Mouse (Mus musculus) embryo, embryonic 10 days (tissue): Measurements from ENCODE around the gene Gpr132.

Experiments
- DNase-seq: peaks from one replicate; pipeline ENCODE4 v3.0.0-alpha.2; 2015; ENCODE audit warnings: low spot score

Gene Gpr132

GRCm38 (mm10) chr12:112877073-112877576 lies 9.1 kb upstream of the Gpr132 start:
- no peak for DNase-seq

DNA sequence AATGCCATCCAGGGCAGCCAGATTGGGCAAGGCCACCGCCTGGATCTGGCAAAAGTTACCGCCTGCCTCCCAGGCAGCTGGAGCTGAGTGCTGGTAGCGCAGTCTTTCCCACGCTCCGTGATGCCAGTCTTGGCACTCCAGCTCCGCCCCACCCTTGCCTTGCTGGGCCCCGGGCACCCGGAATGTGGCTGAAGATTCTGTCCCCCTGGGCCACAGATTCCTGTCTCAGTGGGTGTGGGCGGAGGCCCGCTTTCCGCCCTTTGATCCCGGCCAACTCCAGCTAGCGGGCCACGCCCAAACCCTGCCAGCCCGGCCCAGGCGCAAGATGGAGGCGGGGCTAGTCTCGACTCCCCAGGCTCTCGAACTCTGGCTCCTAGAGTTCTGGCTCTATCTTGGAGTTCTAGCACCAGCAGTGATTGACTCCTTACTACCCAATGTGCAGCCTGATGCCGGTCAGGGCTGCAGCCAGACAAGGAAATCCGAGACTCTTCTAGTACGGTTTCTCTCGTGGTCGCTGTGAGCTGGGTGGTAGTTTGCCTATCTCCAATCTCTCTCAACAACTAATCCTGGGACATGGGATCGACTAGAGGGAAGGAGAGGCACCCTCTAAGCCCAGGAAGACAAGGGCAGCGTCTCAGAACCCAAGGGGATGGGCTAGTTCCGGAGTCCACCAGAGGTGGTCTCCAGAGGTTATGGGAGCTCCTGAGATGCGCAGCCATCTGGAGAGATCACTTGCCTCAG lies 8.5 kb upstream of the Gpr132 start:
- peak; percentile 62 for DNase-seq

GRCm38 (mm10) chr12:112875225-112876013 lies 7.4 kb upstream of the Gpr132 start:
- DNase-seq = peak; percentile 96

GRCm38 (mm10) chr12:112874199-112874598 lies 6.2 kb upstream of the Gpr132 start:
- DNase-seq = no peak

- DNase-seq = peak; percentile 88
These were observed 5.6 kb upstream of the Gpr132 start for GRCm38 (mm10) chr12:112873452-112874190.

DNA sequence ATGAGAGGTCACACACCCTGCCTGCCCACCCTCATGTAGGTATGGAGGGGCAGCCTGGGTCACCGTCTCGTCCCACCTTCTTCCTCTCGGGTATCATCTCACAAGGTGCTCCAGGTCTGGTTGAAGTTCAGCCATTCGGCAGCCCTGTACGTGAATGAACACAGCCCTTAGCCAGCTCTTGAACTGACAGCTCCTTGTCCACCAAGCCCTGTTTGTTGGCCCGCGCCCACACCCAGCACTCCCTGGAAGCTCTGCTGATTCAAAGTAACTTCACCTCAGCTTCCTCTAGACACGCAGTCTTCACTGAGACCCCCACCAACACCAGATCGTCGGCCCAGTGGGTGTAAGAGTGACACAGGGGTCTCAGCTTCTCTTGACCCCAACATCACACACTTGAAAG lies 5.0 kb upstream of the Gpr132 start:
- DNase-seq = no peak

GRCm38 (mm10) chr12:112871272-112871671 lies 3.2 kb upstream of the Gpr132 start:
- DNase-seq = no peak

GRCm38 (mm10) chr12:112870775-112871174 lies 2.7 kb upstream of the Gpr132 start:
- DNase-seq = no peak

- DNase-seq = peak; percentile 80
These were observed 1.8 kb upstream of the Gpr132 start for GRCm38 (mm10) chr12:112869783-112870204.

DNA sequence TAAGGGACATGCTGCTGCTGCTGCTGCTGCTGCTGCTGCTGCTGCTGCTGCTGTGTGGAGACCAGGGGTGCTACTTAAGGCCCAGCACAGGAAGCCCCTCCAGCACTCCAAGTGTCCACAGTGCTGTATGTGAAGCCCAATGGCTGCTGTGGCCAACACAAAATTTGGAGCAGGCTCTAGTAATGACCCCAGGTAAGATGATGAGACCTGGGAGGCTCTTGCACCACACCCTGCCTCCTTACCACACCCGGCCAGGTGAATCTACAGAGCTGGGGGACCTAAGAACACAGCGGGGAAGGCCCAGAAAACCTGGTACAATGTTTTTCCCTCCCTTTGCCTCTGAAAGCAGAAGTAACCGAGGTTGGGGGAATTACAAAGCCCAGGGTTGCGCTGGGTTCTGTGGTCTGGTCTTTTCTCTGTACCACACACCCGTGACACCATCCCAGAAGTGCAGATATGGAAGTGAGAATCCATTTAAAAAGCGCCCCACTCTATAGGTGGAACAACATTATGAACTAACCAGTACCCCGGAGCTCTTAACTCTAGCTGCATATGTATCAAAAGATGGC lies 838 bp downstream of the Gpr132 start:
- no peak for DNase-seq

GRCm38 (mm10) chr12:112866467-112867080 lies 1.5 kb downstream of the Gpr132 start:
- no peak for DNase-seq

DNA sequence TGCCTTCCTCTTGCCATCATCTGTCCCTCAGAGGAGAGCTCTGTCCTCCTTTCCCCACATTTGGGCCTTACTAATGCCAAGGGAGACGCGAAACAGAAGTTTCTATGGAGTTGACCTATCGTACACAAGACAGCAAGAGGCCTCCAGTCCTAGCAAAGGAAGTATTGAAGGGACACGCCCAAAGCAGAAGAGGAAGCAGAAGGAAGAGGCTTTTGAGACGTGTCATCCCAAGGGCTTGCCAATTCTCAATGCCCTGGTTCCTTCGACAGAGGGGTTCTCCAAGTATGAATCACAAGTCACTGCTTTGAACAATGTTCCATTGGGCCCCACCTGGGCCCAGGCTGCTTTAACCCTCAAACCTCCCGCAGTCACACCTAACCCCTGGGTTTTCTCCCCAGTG lies 3.2 kb downstream of the Gpr132 start:
- no peak for DNase-seq

GRCm38 (mm10) chr12:112861911-112862321 lies 6.1 kb downstream of the Gpr132 start:
- DNase-seq = peak; percentile 47

DNA sequence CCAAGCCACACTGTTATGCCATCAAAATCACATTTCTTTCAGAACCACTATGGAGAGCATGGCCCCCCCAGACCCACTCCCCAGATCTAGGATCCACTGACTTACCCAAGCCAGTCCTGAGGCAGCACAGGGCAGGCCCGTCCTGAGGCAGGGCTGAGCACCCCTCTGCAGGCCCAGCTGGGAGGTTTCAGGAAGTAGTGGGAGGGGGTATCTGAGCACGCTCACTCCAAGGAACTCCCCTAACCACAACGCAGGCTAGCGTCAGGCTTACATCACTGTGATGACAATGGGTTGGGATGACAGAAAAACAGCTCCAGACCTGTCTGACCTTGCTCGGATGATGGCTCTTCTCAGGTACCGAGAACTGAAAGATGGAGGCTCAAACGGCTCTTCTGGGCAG lies 7.3 kb downstream of the Gpr132 start:
- no peak for DNase-seq

GRCm38 (mm10) chr12:112859930-112860329 lies 8.1 kb downstream of the Gpr132 start:
- no peak for DNase-seq

DNA sequence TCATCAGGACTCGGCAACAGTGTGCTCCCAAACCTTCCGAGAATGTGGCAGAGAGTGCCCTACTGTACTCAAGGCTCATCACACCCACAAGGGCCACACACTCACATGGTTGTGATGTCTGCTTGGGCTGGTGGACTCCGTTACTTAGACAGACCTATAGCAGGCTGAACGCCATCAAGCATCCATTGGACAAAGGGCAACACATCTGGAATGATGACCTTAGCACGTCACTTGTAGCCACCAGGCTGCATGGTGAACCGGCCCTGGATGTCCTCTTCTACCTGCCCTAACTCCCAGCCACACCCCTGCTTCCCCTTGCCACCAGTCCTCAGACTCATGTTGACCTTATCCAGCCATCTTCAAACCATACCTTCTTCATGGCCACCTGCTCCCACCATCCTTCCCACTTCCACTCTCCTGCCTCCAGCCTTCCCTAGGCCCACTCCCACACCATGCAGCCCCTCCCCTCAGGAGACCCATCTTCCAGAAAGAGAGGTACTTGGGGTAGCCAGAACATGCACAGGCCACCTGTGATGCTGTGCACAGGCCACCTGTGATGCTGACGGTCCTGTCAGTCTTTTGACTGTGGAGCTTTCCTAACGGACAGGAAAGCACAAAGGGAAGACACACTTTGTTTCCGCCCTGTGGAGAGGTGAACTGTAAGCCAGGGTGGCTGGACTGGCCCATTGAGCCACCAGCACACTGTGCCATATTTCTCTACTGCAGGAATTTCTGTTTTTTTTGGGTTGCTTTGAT lies 9.3 kb downstream of the Gpr132 start:
- no peak for DNase-seq

DNA sequence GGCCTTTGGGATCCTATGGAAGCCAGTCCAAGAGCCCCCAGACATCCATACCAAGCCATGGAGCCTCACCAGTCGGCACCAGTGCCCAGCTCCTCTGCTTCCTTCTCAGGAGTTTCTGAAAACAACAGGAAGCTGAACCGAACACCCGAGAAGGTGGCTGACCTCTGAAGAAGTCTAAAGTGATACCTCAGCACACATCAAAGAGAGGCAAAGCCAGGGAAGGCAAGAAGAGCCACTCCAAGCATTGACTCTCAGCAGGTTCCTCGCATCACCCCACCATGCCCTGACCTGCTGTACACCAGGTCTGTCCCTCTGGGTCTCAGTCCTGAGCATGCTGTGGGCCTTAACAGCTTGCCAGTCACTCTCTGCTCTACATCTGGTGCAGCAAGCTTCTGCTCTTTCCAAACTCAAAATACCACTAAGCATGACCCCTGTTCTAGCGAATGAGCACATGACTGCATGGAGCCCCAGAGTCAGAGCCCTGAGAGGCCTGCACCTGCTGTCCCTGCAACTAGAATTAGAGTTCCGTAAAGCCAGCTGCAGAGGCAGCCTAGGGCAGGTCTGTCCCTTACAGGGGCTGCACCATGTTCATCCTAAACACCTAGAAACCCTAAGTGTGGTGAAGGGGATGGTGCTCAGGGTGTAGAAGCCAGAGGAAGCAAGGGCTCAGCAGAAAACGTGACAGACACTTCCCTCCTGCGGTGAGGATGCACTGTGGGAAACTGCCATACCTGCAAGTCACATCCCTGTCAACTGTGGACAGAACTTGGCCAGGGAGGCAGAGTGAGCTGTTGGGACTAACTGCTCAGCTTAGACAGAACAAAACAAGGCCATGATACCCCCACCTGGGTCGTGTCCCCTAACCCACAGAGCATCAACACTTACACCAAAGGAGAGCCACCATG lies 10.8 kb downstream of the Gpr132 start:
- DNase-seq = no peak

GRCm38 (mm10) chr12:112856338-112856737 lies 11.7 kb downstream of the Gpr132 start:
- DNase-seq = no peak

GRCm38 (mm10) chr12:112854610-112855333 lies 13.3 kb downstream of the Gpr132 start:
- DNase-seq = no peak
